Mouse (Mus musculus): ENCODE measurements around the gene Krtdap.
"Not testable (repeated sequence)": the region's sequence is repeated elsewhere in the genome, so short reads cannot be mapped to it uniquely, and the experiment has no call there.

Gene Krtdap

DNA sequence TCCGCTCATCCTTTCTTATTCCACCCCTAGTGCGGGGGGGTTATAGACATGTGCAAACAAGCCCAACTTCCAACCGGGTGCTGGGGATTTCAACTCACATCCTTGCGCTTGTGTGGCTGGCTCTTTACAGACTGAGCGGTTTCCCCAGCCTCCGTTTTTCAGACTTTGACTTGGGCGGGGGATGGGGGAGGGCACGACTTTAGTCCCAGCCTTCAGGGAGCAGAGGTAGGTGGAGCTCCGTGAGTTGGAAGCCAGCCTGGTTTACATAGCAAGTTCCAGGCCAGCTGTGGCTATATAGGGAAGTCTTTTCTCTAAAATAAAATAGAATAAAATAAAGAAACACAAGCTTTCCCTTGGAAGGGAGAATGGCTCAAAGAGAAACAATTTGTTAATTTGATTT, 4.2 kb downstream of the Krtdap start:
- DNase-seq, result no peak

DNA sequence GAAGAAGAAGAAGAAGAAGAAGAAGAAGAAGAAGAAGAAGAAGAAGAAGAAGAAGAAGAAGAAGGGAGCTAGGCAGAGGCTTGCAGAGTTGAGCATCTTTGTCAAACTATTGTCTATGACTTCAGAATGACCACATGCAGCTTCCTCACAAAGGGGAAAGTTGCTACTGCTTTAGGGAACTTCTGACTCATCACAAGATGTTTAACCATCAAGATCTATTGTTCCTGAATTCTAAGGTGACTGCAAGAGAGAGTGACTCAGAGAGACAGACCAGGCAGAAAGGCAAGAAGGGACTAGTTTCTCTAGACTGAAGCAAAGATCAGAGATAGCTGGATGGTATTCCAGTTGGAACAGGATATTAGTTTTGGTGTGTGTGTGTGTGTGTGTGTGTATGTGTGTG, 7.2 kb downstream of the Krtdap start:
- no peak for DNase-seq

DNA sequence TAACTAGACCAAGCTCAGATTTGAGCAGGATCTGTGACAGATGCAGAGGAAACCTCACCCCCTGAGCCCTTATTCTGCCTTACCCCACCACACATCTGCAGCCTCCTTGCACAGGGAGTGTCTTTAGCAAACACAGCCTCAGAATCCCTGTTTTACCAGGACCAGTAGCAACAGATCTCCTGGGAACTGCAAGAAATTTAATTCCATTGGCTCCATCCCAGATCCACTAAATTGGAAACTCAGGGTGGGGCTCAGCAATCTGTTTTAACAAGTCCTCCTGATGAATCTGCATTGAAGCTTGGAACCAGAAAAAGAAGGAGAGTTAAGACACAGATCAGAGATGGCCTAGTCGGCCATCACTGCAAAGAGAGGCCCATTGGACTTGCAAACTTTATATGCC, 9.1 kb downstream of the Krtdap start:
- no peak for DNase-seq

DNA sequence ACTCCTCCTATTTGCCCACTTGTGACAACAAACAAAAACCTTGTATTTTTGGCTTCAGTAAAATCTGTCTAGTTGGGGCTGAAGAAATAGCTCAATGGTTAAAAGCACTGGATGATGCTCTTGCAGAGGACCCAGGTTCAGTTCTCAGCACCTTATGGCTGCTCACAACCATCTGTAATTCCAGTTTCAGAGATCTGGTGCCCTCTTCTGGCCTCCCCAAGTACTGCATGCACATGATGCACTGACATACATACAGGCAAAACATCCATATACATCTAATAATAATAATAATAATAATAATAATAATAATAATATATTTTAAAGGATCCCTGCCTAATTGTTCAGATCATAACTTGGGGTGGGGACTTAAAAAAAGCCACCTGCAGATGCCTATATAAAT, 13.0 kb downstream of the Krtdap start:
- no peak for DNase-seq

DNA sequence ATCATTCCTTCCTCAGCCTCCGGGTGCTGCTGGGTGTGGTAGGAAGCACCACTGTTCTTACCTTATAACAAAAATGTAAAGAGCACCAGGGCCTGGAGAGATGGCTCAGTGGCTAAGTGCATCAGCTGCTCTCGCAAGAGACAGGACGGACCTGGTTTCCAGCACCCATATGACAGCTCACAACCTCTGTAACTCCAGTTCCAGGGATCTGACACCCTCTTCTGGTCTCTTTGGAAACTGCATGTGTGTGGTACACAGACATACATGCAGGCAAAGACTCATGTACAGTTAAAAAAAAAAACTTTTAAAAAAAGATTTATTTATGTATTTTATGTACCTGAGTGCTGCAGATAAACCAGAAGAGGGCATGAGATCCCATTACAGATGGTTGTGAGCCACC, 15.6 kb downstream of the Krtdap start:
- DNase-seq, result no peak

DNA sequence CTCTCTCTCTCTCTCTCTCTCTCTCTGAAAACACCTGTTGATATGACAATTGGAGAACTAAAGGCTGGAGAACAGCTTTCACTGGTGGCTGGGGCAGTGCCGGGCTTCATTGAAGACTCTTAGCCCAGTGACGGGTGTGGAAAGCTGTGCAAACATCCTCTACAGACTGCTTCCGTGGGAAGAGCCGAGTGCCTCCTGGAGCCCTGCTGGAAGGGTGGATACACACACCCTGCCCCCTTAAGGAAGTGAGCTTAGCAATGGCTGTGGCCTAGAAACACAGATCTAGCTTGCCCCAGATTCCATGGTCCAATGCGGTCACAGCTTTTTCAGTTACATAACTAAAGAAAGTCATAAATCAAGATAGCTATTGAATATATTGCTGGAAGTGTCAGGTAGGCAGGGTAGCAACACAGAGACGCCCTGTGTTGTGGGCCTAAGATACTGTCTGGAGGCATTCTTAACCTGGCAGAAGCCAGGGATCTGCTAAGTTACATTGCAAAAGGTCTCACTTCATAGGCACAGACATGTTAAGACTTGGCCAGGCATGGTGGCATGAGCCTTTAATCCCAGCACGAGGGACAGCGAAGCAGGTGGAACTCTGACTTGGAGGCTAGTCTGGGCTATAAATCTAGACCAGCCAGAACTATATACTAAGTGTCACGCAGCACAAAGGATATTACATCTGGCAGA, 16.5 kb downstream of the Krtdap start:
- DNase-seq, result no peak

DNA sequence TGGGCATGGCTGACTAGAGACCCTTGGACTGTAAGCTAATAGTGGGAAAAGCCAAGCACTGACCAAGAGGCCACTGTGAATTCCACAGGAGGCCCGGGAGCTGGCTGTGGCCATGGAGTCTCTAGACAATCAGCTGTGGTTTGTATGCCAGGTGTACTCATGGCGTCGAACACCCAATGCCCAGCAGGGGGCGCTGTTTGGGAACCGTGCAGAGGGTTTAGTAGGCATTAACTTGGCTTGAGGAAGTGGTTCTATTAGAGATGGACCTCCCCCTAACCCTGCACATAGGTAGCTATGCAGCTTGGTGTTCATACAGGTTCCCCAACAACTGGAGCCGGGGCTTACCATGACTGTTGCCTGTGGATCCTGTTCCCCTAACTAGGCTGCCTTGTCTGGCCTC, 18.2 kb downstream of the Krtdap start:
- DNase-seq, result no peak

DNA sequence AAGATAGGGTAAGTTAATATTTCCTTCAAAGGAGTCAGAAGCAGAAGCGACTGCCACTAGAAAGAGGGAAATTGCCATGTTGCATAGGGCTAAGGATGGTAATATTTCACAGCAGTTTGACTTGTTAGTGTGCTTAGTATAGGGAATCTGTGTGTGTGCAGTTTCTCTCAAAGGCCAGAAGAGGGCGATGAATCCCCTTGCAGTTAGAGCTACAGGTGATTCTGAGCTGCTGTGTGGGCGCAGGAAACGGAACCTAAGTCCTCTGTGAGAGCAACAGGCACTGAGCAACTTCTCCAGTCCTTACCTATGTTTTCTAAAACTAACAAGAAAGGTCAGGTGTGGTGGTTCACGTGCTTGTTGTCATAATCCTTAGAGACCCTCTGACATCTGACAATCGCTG, 22.6 kb downstream of the Krtdap start:
- DNase-seq, result no peak

DNA sequence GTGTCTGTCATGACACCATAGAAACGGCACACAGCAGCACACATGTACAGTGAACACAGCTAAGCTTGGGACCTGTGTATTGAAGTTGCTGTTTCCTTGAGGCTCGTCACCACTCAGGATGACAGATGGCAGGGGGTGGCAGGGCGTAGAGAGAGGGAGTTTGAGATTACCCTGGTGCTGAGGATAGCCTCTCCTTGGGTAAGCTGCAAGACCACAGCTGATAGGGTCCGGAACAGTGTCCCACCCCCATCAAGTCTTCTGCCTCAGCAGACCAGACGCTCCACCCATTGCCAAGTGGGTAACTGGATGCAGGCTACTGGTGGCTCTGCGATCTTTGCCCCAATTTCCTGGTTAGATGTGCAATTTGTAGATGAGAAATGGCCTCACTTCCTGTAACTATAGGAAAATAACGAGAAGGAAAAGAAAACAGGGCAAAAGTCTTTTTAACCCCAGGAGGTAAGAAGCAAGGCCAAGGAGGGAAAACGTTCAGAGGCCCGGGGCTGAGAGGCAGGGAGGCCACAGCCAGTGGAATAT, 24.1 kb downstream of the Krtdap start:
- no peak for DNase-seq

DNA sequence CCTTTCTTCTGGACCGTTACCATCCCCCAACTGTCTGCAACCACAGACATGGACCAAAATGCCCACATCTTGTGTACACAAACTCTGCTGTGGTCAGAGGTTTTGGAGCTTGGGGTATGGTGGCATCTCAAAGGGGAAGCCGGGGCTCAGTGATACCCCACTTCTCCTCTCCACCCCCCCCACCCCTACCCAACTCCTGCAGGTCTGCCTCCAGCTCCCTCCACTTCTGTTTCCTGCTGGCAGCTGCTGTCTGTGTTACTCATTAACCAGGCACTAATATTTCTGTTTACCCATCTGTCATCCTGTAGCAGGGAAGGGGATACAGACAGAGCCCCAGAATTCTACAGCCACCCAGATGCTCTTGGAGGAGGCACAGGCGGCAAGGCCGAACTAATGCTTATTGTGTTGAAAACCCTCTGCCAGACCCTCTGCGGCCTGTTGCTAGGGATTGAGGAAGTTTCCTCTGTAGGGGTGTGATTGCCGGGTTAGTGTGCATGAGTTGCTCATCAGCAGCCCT, 24.7 kb downstream of the Krtdap start:
- no peak for DNase-seq

DNA sequence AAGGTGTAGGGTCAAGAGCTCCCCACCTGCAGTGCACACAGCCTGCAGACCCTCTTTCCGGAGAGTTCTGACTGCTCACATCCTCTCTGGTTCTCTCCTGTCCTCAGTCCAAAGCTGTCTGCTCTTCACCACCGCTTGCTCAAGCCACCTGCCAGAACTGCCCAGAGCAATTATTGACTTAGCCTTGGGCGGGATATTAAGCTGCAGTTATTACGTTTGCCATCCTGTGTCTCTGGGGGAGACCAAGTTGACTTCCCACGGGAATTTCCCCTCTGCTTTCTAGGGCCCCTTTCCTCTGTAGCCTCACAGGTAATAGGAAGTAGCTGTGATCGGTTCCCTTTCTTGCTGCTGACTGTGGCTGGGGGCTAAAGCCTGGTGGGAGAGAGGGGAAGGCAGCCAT, 32.4 kb downstream of the Krtdap start:
- no peak for DNase-seq

DNA sequence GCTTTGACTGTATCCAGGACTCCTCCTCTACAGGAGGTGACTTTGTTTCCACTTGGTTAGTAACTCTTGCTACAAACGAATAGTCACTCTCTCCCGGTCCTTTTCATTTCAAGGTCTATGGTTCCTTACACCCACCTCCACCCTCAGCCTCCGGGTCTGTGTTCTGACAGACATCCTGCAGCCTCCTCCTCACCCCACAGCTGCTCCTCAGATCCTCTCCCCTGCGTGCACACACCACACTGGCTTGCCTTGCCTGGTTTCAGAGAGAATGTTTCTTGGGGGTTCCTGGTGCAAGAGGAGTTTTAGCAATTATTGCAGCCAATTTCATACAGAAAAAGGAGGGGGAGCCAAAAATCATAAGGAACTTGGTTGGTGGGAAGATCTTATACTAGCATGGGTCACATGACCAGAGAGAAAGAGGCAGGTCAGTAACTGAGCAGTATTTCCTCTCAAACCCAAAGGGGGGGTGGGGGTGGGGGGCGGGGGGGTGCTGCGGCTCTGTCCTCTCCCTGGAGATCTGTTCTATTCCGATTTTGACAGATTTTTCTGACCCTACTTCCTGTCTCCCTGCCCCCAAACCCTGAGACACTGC, 33.3 kb downstream of the Krtdap start:
- DNase-seq, result no peak

DNA sequence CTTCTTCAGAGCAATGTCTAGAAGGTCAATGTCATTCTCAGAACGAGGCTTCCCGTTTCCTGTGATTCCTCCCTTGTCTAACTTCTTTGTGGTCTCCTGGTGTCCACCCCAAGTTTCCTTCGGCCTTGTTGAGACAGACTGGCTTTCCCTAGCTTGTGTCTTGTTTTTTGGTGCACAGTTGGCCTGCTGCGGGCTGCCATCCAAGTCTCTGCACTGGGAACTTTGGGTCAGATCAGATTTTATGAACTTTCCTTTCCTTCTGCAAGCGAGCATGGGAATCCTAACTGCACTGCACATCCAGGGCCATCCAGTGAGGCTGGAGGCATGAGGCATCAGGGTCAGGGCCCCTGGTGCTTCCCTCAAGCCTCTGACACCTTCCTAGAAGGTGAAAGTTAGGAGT, 33.8 kb downstream of the Krtdap start:
- no peak for DNase-seq

DNA sequence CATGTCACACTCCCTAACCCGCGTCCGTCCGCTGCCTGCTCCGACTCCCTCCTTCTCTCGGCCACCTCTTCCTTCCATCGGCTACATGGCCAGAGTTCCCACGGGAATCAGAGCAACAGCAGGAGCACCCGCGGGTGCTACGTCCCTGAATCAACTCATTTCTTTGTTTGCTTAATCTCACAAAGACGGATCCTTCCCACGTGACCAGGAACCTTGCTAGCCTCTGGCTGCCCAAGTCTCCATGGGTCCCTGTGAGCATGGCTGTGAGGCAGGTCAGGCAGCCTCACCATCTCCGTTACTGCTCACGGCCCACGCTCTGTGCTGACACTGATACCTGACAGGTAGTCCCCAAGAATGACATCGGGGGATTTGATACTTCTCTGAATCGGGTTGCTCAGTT, 36.0 kb downstream of the Krtdap start, which contains the start of gene Ffar2:
Gene Ffar2, minus strand, starts transcription at position 101 of the 400 bp plus-strand sequence.
- no peak for DNase-seq

DNA sequence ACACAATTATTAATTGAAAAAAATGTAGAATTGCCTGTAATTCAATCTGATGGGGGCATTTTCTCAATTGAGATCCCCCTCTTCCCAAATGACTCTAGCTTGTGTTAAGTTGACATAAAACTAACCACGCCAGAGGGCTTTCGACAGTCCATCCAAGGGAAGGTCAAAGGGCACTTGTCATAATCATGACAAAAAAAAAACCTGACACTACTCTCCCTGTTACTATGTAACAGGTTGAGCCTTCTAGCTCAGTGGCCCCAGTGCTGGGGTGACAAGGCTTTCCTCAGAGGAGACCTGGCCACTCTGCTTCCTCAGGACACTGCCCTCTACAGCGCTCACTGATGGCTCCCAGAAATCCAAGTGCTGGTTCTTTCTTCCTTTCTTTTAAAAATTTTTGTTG, 36.6 kb downstream of the Krtdap start:
- no peak for DNase-seq

DNA sequence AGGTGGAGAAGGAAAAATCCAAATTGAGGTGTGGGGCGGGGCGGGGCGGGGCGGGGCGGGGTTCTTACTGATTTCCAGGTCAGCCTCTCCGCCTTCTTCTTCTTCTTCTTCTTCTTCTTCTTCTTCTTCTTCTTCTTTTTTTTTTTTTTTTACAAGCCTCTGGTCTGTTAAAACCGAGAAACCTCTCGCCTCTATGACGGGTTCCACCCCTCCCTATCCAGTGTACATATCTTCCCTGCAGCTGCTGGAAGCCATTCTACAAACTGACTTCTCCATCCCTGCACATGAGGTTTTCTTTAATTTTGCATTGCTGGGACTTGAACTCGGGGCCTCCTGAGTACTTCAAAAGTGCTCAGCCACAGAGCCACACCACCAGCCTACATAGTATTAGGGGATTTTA, 39.0 kb downstream of the Krtdap start:
- no peak for DNase-seq

DNA sequence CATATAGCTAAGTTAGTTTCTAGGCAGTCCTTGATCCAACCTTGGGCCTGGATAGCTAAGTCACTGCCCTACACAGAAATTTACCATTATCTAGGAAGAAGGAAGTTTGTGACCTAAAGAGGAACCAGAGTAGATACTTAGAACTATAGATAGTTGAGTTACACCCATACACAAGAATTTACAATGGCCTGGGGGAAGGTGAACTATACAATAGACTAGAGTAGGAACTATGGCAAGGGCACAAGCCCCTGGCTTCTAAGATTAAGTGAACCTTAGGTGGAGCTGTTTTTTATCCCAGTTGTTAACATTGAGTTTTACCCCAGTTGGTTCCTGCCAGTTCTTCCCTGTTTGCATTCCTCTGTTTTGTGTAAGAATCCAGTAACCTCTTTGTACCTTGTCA, 41.2 kb downstream of the Krtdap start:
- not testable (repeated sequence) for DNase-seq

DNA sequence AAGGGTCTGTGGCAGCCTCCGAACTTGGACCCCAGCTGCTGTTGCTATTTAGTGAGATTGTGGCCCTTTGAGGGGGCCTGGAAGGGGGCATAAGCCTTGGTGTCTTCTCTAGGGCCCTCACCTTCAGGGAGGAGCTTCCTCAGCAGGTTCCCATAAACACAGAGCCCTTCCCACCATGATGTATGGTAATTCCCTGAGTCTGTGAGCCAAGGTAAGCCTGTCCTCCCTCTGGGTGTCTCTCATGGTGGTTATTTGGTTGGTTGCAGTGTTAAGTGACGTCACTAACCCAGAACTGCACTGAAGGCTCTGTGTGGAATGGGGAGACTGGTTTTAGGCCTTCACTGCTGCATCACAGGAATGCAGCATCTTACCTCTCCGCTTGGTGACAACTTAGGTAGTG, 41.7 kb downstream of the Krtdap start:
- DNase-seq, result no peak

DNA sequence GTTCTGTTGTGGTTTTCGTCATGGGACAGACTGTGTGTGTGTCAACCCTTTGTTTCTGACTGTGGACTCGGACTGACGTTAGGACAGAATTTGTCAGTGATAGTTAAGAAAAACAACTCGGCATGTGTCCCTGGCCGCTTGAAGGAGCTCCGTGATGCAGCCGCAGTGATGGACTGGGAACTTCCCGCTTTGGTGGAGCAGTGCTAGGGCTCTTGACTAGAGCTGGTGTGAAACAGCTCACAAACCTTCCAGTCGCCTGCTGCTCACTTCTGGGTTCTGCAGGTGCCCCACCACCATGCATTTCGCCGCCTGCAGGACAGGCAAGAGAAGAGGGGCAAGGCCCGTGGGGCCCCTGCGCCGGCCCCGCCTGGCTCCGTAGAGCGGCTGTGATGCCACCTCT, 44.6 kb downstream of the Krtdap start:
- DNase-seq, result no peak

DNA sequence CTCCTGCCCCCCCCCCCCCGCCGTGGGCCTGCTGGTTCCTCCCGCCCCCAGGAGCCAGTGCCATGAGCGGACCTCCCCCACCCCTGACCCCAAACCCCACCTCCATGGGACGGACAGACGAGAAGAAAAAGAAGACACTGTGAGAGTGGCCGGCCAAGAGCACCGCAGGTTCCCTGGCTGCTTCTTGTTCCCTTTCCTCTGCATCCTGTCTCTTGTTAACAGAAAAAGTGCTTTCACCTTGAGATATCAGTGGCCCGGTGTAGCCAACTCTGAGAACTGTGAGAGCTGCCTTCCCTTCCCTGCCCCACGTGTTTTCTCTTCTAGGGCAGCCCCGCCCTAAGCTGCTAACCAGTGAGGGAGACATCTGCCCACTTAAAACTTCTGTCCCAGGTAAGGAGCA, 45.0 kb downstream of the Krtdap start:
- DNase-seq, result not testable (repeated sequence)

DNA sequence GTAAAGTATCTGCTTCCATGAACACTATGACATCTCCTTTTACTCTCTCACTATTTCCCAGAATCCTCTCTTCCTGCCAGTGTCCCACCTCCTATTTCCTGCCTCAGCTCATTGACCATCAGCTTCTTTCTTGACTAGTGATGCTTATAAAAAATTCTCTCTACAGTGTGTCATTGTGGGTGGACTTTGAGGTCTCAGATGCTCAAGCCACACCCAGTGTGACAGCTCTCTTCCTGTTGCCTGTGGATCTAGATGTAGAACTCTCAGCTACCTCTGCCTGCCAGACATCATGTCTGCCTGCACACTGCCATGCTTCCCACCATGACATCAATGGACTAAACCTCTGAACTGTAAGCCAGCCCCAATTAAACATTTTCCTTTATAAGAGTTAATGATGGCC, 49.6 kb downstream of the Krtdap start:
- no peak for DNase-seq

DNA sequence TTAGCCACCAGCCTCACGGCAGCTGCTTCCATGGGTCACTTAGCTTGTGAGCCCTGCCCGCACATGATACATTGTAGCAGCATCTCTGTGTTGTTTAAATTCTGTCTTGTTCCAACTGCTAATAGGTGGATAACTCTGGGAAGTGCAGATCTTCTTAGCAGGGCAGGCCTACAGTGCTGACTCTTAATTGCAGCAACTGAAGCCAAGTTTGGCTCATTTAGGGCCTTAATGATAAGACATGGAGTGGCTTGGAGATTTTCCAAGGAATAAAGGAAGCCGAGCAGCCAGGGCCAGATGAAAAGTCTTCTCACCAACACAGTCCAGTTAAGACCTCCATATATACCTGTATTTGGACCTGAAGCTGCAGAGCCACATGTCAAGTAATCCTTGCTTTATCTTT, 52.6 kb downstream of the Krtdap start:
- DNase-seq, result no peak

All from cerebellum, adult 8-10 months (tissue).